Mouse (Mus musculus): ENCODE data around the gene Prkacb. TPM values are rescaled to one million over a fixed set of nuclear protein-coding genes. Genes with fewer than 3 reads are reported as not detected.

Prkacb gene
- total RNA-seq, 2 experiments from 2014 or later = 61.9 to 64.4 TPM

- peak; percentile 20 for DNase-seq (ENCODE audit: low spot score)
- intact Hi-C loops (cut with DNase I) = no loop called here
Observed at GRCm38 (mm10) chr3:146682140-146682651, 130.6 kb downstream of the Prkacb start.

- intact Hi-C loops (cut with DNase I) = no loop called here
- no peak for DNase-seq (ENCODE audit: low spot score)
Observed at GRCm38 (mm10) chr3:146681696-146682095, 131.1 kb downstream of the Prkacb start.

GRCm38 (mm10) chr3:146680625-146681024, 132.2 kb downstream of the Prkacb start:
- intact Hi-C loops (cut with DNase I) = no loop called here
- no peak for DNase-seq (ENCODE audit: low spot score)

- intact Hi-C loops (cut with DNase I) = no loop called here
- DNase-seq (ENCODE audit: low spot score) = no peak
Observed at GRCm38 (mm10) chr3:146679646-146680045, 133.1 kb downstream of the Prkacb start.

Other genes starting within 250 kb of the Prkacb start
- not detected for gene Uox, start 242.6 kb downstream of the Prkacb start, total RNA-seq (2021)
- gene Dnase2b, start 197.4 kb downstream of the Prkacb start, total RNA-seq (2021) = not detected
- not detected for gene 4930503B20Rik, start 161.7 kb downstream of the Prkacb start, total RNA-seq (2021)
- 1 to 10 TPM; 2.5 to 2.9 TPM for gene Samd13, start 127.4 kb downstream of the Prkacb start, total RNA-seq (2021)
- gene Ttll7, start 39.4 kb upstream of the Prkacb start, total RNA-seq (2021) = 1 to 10 TPM; 3.3 to 4.7 TPM